Mouse (Mus musculus): Measurements from ENCODE around the gene Gm45015. TPM values are rescaled to one million over a fixed set of nuclear protein-coding genes. Genes with fewer than 3 reads are reported as not detected.

Gene Gm45015
- polyA plus RNA-seq (2015; fragmentation: Illumina TruSeq; extraction: RNeasy Lipid Tissue Mini Kit (QIAGEN cat#74804); ENCODE audit: insufficient read depth, low read depth, low replicate concordance): not detected

DNA sequence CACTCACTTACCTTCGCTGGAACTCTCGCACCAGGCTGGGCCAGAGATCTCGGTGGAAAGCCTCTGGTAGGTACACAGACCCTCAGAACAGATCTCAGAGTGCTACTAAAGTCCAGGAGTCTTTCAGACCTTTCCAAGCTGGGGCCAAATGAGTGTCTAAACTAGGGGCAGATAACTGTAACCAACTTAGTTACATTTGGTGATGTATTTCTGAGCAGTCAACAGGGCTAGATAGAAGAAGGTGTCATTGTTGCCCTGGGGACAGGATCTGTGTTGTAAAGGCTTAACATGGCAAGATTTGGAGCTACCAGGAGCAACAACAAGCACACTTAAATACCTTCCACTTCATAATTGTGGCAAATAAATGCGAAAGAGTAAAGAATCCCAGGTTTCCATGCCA, at the start of gene Gm45015:
Gene Gm45015 (minus strand): TSS at position 101 of the 400 bp plus-strand sequence.

DNA sequence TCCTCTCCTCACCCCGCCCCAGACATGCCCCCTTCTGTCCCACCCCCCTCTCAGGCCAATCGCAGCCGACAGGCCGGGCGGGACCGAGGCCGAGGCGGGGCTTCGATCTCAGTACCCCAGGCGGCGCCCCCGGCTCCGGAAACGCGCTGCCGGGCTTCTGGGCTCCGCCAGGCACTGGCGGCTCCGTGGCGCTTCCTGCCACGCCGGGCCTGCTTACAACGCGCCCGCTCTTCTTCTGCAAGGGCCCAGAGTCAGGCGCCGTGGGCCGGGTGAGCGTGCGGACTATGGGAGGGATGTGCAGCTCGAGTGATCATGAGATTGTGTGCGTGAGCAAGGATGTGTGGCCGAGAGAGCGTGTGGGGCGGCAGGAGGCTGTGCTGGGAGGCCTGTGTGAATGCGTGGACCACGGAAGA, 5.8 kb upstream of the Gm45015 start, which contains the start of gene Zfp275:
Gene Zfp275 (plus strand): TSS at position 139 of the 413 bp plus-strand sequence.

DNA sequence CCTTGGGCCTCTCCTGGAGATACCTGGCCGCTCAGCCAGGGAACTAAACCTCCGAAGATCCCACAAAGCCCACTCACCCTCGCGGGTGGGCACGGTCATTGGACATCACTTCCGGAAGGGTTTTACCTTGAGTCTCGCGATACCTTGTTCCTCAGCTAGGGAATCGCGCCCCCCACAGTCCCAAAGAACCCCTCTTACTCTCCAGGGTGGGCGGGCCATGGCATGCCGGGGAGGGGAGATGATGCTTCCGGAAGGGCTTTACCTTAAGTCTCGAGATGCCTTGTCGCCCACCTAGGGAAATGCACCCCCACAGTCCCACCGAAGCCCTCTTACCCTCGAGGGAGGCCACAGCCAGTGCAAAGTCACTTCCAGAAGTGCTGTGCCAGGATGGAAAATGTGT, 43.8 kb downstream of the Gm45015 start, which contains the start of the genes Xlr5a and Xlr5c:
Gene Xlr5a (minus strand): TSS at position 101 of the 400 bp plus-strand sequence.
Gene Xlr5c (minus strand): TSS at position 101 of the 400 bp plus-strand sequence.

Other genes starting within 250 kb of the Gm45015 start
- 4.9 TPM for gene Xlr3a, start 239.7 kb downstream of the Gm45015 start, polyA plus RNA-seq (2015; fragmentation: Illumina TruSeq; extraction: RNeasy Lipid Tissue Mini Kit (QIAGEN cat#74804); ENCODE audit: insufficient read depth, low read depth, low replicate concordance)
- not detected for gene Gm14685, start 219.8 kb downstream of the Gm45015 start, polyA plus RNA-seq (2015; fragmentation: Illumina TruSeq; extraction: RNeasy Lipid Tissue Mini Kit (QIAGEN cat#74804); ENCODE audit: insufficient read depth, low read depth, low replicate concordance)
- not detected for gene Xlr5b, start 188.0 kb downstream of the Gm45015 start, polyA plus RNA-seq (2015; fragmentation: Illumina TruSeq; extraction: RNeasy Lipid Tissue Mini Kit (QIAGEN cat#74804); ENCODE audit: insufficient read depth, low read depth, low replicate concordance)
- gene DXBay18, start 187.4 kb downstream of the Gm45015 start, polyA plus RNA-seq (2015; fragmentation: Illumina TruSeq; extraction: RNeasy Lipid Tissue Mini Kit (QIAGEN cat#74804); ENCODE audit: insufficient read depth, low read depth, low replicate concordance): not detected
- not detected for gene Spin2d, start 159.9 kb downstream of the Gm45015 start, polyA plus RNA-seq (2015; fragmentation: Illumina TruSeq; extraction: RNeasy Lipid Tissue Mini Kit (QIAGEN cat#74804); ENCODE audit: insufficient read depth, low read depth, low replicate concordance)
- gene Xlr3b, start 144.6 kb downstream of the Gm45015 start, polyA plus RNA-seq (2015; fragmentation: Illumina TruSeq; extraction: RNeasy Lipid Tissue Mini Kit (QIAGEN cat#74804); ENCODE audit: insufficient read depth, low read depth, low replicate concordance): 1.0 TPM
- gene Xlr4b, start 122.5 kb downstream of the Gm45015 start, polyA plus RNA-seq (2015; fragmentation: Illumina TruSeq; extraction: RNeasy Lipid Tissue Mini Kit (QIAGEN cat#74804); ENCODE audit: insufficient read depth, low read depth, low replicate concordance): not detected
- gene F8a, start 108.5 kb downstream of the Gm45015 start, polyA plus RNA-seq (2015; fragmentation: Illumina TruSeq; extraction: RNeasy Lipid Tissue Mini Kit (QIAGEN cat#74804); ENCODE audit: insufficient read depth, low read depth, low replicate concordance): 3.2 TPM
- not detected for gene Xlr4c, start 93.7 kb downstream of the Gm45015 start, polyA plus RNA-seq (2015; fragmentation: Illumina TruSeq; extraction: RNeasy Lipid Tissue Mini Kit (QIAGEN cat#74804); ENCODE audit: insufficient read depth, low read depth, low replicate concordance)
- not detected for gene Xlr3c, start 71.5 kb downstream of the Gm45015 start, polyA plus RNA-seq (2015; fragmentation: Illumina TruSeq; extraction: RNeasy Lipid Tissue Mini Kit (QIAGEN cat#74804); ENCODE audit: insufficient read depth, low read depth, low replicate concordance)
- not detected for gene Xlr5a, start 43.9 kb downstream of the Gm45015 start, polyA plus RNA-seq (2015; fragmentation: Illumina TruSeq; extraction: RNeasy Lipid Tissue Mini Kit (QIAGEN cat#74804); ENCODE audit: insufficient read depth, low read depth, low replicate concordance)
- gene Xlr5c, start 43.9 kb downstream of the Gm45015 start, polyA plus RNA-seq (2015; fragmentation: Illumina TruSeq; extraction: RNeasy Lipid Tissue Mini Kit (QIAGEN cat#74804); ENCODE audit: insufficient read depth, low read depth, low replicate concordance): not detected
- 3.6 TPM for gene Zfp275, start 5.8 kb upstream of the Gm45015 start, polyA plus RNA-seq (2015; fragmentation: Illumina TruSeq; extraction: RNeasy Lipid Tissue Mini Kit (QIAGEN cat#74804); ENCODE audit: insufficient read depth, low read depth, low replicate concordance)
- not detected for gene Gm18336, start 61.9 kb upstream of the Gm45015 start, polyA plus RNA-seq (2015; fragmentation: Illumina TruSeq; extraction: RNeasy Lipid Tissue Mini Kit (QIAGEN cat#74804); ENCODE audit: insufficient read depth, low read depth, low replicate concordance)
- 0.31 TPM for gene Zfp92, start 74.3 kb upstream of the Gm45015 start, polyA plus RNA-seq (2015; fragmentation: Illumina TruSeq; extraction: RNeasy Lipid Tissue Mini Kit (QIAGEN cat#74804); ENCODE audit: insufficient read depth, low read depth, low replicate concordance)
- gene Trex2, start 98.5 kb upstream of the Gm45015 start, polyA plus RNA-seq (2015; fragmentation: Illumina TruSeq; extraction: RNeasy Lipid Tissue Mini Kit (QIAGEN cat#74804); ENCODE audit: insufficient read depth, low read depth, low replicate concordance): not detected
- gene Haus7, start 122.2 kb upstream of the Gm45015 start, polyA plus RNA-seq (2015; fragmentation: Illumina TruSeq; extraction: RNeasy Lipid Tissue Mini Kit (QIAGEN cat#74804); ENCODE audit: insufficient read depth, low read depth, low replicate concordance): 18.6 TPM
- gene Bgn, start 146.8 kb upstream of the Gm45015 start, polyA plus RNA-seq (2015; fragmentation: Illumina TruSeq; extraction: RNeasy Lipid Tissue Mini Kit (QIAGEN cat#74804); ENCODE audit: insufficient read depth, low read depth, low replicate concordance): 134 TPM
- gene Atp2b3, start 166.2 kb upstream of the Gm45015 start, polyA plus RNA-seq (2015; fragmentation: Illumina TruSeq; extraction: RNeasy Lipid Tissue Mini Kit (QIAGEN cat#74804); ENCODE audit: insufficient read depth, low read depth, low replicate concordance): not detected